Comparison of ENCODE assay signal across 7 mouse cellular contexts in the genomic region with DNA sequence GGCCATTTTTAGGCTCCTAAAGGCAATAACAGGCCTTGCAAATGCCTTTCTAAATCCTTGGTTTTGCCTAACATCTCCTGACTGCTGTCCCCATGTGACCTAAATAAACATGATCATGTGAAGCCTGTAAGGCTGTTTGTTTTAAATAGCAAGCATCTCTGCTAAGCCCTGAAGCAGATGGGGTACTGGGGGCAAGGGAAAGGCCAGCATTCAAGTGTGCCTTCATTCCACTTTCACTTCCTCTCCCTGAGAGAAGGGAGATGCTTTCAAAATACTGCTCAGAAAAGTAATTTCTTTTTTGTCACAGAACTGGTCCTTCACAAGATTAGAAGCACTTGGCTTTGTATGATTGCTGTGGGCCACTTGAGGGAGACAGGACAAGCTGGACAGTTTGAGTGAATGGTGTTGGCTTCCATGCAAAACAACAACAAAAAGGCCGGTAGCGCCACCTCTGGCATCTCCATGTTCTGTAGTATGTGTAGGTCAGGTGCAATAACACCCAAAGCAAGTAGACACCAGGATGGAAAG. TPM values are rescaled to one million over a fixed set of nuclear protein-coding genes. Genes with fewer than 3 reads are reported as not detected.
DNase-seq lines count a peak whose midpoint lies in the region; ATAC-seq lines count a peak whose summit lies in the region.

No protein-coding gene starts in this region.

- H3K4me3 ChIP-seq in hindbrain, embryonic 13.5 days = no peak overlapping the region; the same call in 1 of the 2 replicates
- no peak overlapping the region for H3K4me3 ChIP-seq in hindbrain, embryonic 16.5 days (ENCODE audit: low read length)
- no peak overlapping the region for H3K4me3 ChIP-seq in neural tube, embryonic 13.5 days
- H3K4me3 ChIP-seq in neural tube, embryonic 15.5 days (replicated peaks) = no peak overlapping the region
- no peak overlapping the region for H3K4me3 ChIP-seq in brown adipose tissue, adult 24 weeks (ENCODE audit: insufficient read depth, low read depth, low read length)

- H3K4me2 ChIP-seq in hindbrain, embryonic 13.5 days = peak overlapping the region; percentile 80; the same call in 1 of the 2 replicates
- H3K4me2 ChIP-seq in hindbrain, embryonic 16.5 days (ENCODE audit: low read length) = no peak overlapping the region
- H3K4me2 ChIP-seq in neural tube, embryonic 13.5 days = 0 out of 2 replicates have a peak overlapping the region, but pooled peaks have one; percentile 82
- H3K4me2 ChIP-seq in neural tube, embryonic 15.5 days = no peak overlapping the region

- DNase-seq in spleen, postnatal 10 days (ENCODE audit: low spot score in 2 of 2) = peak; percentile 22 to 60
- DNase-seq in left cerebral cortex, adult 18-20 months (ENCODE audit: low spot score in 2 of 2) = no peak

- 26% methylated on average over 2 of the region's 2 CpGs for WGBS in hindbrain, embryonic 13.5 days
- 30% methylated on average over 2 of the region's 2 CpGs for WGBS in hindbrain, embryonic 16.5 days
- WGBS in neural tube, embryonic 13.5 days = 36% methylated on average over 2 of the region's 2 CpGs
- 25% methylated on average over 2 of the region's 2 CpGs for WGBS in neural tube, embryonic 15.5 days

- H3K9ac ChIP-seq in hindbrain, embryonic 13.5 days = no peak overlapping the region
- H3K9ac ChIP-seq in hindbrain, embryonic 16.5 days (ENCODE audit: low read depth, low read length) = no peak overlapping the region
- H3K9ac ChIP-seq in neural tube, embryonic 13.5 days = no peak overlapping the region
- no peak overlapping the region for H3K9ac ChIP-seq in neural tube, embryonic 15.5 days (replicated peaks)

- no peak overlapping the region for H3K27ac ChIP-seq in hindbrain, embryonic 13.5 days
- no peak overlapping the region for H3K27ac ChIP-seq in hindbrain, embryonic 16.5 days (ENCODE audit: low read depth, low read length)
- no peak overlapping the region for H3K27ac ChIP-seq in neural tube, embryonic 13.5 days (replicated peaks)
- no peak overlapping the region for H3K27ac ChIP-seq in neural tube, embryonic 15.5 days (replicated peaks)
- 0 out of 2 replicates have a peak overlapping the region, but pooled peaks have one; percentile 14 for H3K27ac ChIP-seq in brown adipose tissue, adult 24 weeks (replicated peaks; ENCODE audit: low read depth, low read length)

- no peaks in the 10 kb centered on the region for H3K9me3 ChIP-seq in hindbrain, embryonic 13.5 days
- H3K9me3 ChIP-seq in hindbrain, embryonic 16.5 days (ENCODE audit: control insufficient read depth, low read length) = no peaks in the 10 kb centered on the region
- no peaks in the 10 kb centered on the region for H3K9me3 ChIP-seq in neural tube, embryonic 13.5 days
- H3K9me3 ChIP-seq in neural tube, embryonic 15.5 days (replicated peaks) = no peaks in the 10 kb centered on the region

- no peaks in the 10 kb centered on the region for H3K36me3 ChIP-seq in hindbrain, embryonic 13.5 days
- H3K36me3 ChIP-seq in hindbrain, embryonic 16.5 days (ENCODE audit: control insufficient read depth, insufficient read depth, low read length) = no peaks in the 10 kb centered on the region
- H3K36me3 ChIP-seq in neural tube, embryonic 13.5 days = no peaks in the 10 kb centered on the region
- no peaks in the 10 kb centered on the region for H3K36me3 ChIP-seq in neural tube, embryonic 15.5 days

- ATAC-seq in hindbrain, embryonic 13.5 days (ENCODE audit: low FRiP score) = no peak
- ATAC-seq in hindbrain, embryonic 16.5 days = no peak
- ATAC-seq in neural tube, embryonic 13.5 days (ENCODE audit: low read depth) = no peak
- ATAC-seq in neural tube, embryonic 15.5 days (ENCODE audit: low FRiP score) = no peak

- no peaks in the 10 kb centered on the region for H3K27me3 ChIP-seq in hindbrain, embryonic 13.5 days
- H3K27me3 ChIP-seq in hindbrain, embryonic 16.5 days (replicated peaks; ENCODE audit: control insufficient read depth, insufficient read depth, low read length) = no peaks in the 10 kb centered on the region
- no peaks in the 10 kb centered on the region for H3K27me3 ChIP-seq in neural tube, embryonic 13.5 days
- H3K27me3 ChIP-seq in neural tube, embryonic 15.5 days (replicated peaks) = no peaks in the 10 kb centered on the region

- peaks cover 28% of the 10 kb centered on the region for H3K4me1 ChIP-seq in hindbrain, embryonic 13.5 days (replicated peaks)
- peaks cover 17% of the 10 kb centered on the region for H3K4me1 ChIP-seq in hindbrain, embryonic 16.5 days (ENCODE audit: control insufficient read depth, insufficient read depth, low read depth, low read length)
- H3K4me1 ChIP-seq in neural tube, embryonic 13.5 days (replicated peaks) = peaks cover 23% of the 10 kb centered on the region
- H3K4me1 ChIP-seq in neural tube, embryonic 15.5 days = peaks cover 27% of the 10 kb centered on the region
- H3K4me1 ChIP-seq in brown adipose tissue, adult 24 weeks (ENCODE audit: control insufficient read depth, insufficient read depth, insufficient read length, low read length) = peaks cover 8% of the 10 kb centered on the region

RNA-seq across cellular contexts. Expression of gene Mnt, which starts 2.3 kb away (rescaled TPM):
- 9.0 and 9.1 TPM in 2 replicates for polyA plus RNA-seq in hindbrain, embryonic 13.5 days (2015; fragmentation: Nextera tagmentation; extraction: Ambion mirVana)
- polyA plus RNA-seq in hindbrain, embryonic 16.5 days (2015; fragmentation: Nextera tagmentation; extraction: Ambion mirVana) = 7.3 and 8.4 TPM in 2 replicates
- polyA plus RNA-seq in neural tube, embryonic 13.5 days (2015; fragmentation: Nextera tagmentation; extraction: Ambion mirVana) = 8.4 and 8.9 TPM in 2 replicates
- 7.0 and 7.3 TPM in 2 replicates for polyA plus RNA-seq in neural tube, embryonic 15.5 days (2015; fragmentation: Nextera tagmentation; extraction: Ambion mirVana)
- polyA plus RNA-seq in brown adipose tissue, adult 24 weeks (2012; ENCODE audit: insufficient read depth, insufficient read length, missing spikeins) = 5.6 and 6.2 TPM in 2 replicates
- 10 to 100 TPM; 35.1 to 36.0 TPM for total RNA-seq in left cerebral cortex, adult 18-20 months (2021)

RNA-seq across cellular contexts. Expression of gene Mettl16, which starts 57.8 kb away (rescaled TPM):
- polyA plus RNA-seq in hindbrain, embryonic 13.5 days (2015; fragmentation: Nextera tagmentation; extraction: Ambion mirVana) = 53.8 and 55.4 TPM in 2 replicates
- 52.2 and 55.3 TPM in 2 replicates for polyA plus RNA-seq in hindbrain, embryonic 16.5 days (2015; fragmentation: Nextera tagmentation; extraction: Ambion mirVana)
- polyA plus RNA-seq in neural tube, embryonic 13.5 days (2015; fragmentation: Nextera tagmentation; extraction: Ambion mirVana) = 40.2 and 49.8 TPM in 2 replicates
- 45.5 and 53.7 TPM in 2 replicates for polyA plus RNA-seq in neural tube, embryonic 15.5 days (2015; fragmentation: Nextera tagmentation; extraction: Ambion mirVana)
- polyA plus RNA-seq in brown adipose tissue, adult 24 weeks (2012; ENCODE audit: insufficient read depth, insufficient read length, missing spikeins) = 11.1 and 12.7 TPM in 2 replicates
- total RNA-seq in left cerebral cortex, adult 18-20 months (2021) = 10 to 100 TPM; 30.4 to 33.5 TPM

Comparison
In these comparisons a context has a peak if more than half of its experiments do, and no peak if none do; other contexts are left out.
1. H3K4me2 ChIP-seq: peak in hindbrain, embryonic 13.5 days (single experiment) and neural tube, embryonic 13.5 days (single experiment); none in hindbrain, embryonic 16.5 days (single experiment) and neural tube, embryonic 15.5 days (single experiment).
2. DNase-seq: peak in spleen, postnatal 10 days (2 of 2); none in left cerebral cortex, adult 18-20 months (0 of 2).